Mouse (Mus musculus): ENCODE results near the gene Spag16.

- no peak for TF ChIP-seq MAZ (IDR thresholded peaks at IDR 0.05; ENCODE audit: low read depth, low read length)
- no peak for TF ChIP-seq CTCF (conservative IDR thresholded peaks at IDR 0.05 in 1 of 2, IDR thresholded peaks at IDR 0.05 in 1 of 2; ENCODE audit: low read depth in 2 of 2, low read length in 2 of 2)
- no peak for TF ChIP-seq MAX (IDR thresholded peaks at IDR 0.05; ENCODE audit: low read length)
- no peak for TF ChIP-seq USF1 (IDR thresholded peaks at IDR 0.05; ENCODE audit: low read depth, low read length)
- TF ChIP-seq USF2 (conservative IDR thresholded peaks at IDR 0.05; ENCODE audit: low read depth, low read length) = no peak
- no peak for TF ChIP-seq MEF2A (IDR thresholded peaks at IDR 0.05; ENCODE audit: borderline replicate concordance, low read depth, low read length)
- no peak for TF ChIP-seq EP300 (IDR thresholded peaks at IDR 0.05; ENCODE audit: low read length)
- TF ChIP-seq E2F4 (IDR thresholded peaks at IDR 0.05; ENCODE audit: insufficient replicate concordance, low read depth, low read length) = no peak
- TF ChIP-seq POLR2A (IDR thresholded peaks at IDR 0.05; ENCODE audit: low read depth, low read length) = no peak
- TF ChIP-seq JUND (conservative IDR thresholded peaks at IDR 0.05; ENCODE audit: low read depth, low read length) = no peak
Observed at GRCm38 (mm10) chr1:69787379-69787778, 39.4 kb upstream of the Spag16 start.

Data from CH12.LX (cell line).